Mouse (Mus musculus): ENCODE measurements around the gene Lpar5. TPM values are rescaled to one million over a fixed set of nuclear protein-coding genes. Genes with fewer than 3 reads are reported as not detected.

Gene Lpar5
- polyA plus RNA-seq, 1 experiment: 0.62 TPM

DNA sequence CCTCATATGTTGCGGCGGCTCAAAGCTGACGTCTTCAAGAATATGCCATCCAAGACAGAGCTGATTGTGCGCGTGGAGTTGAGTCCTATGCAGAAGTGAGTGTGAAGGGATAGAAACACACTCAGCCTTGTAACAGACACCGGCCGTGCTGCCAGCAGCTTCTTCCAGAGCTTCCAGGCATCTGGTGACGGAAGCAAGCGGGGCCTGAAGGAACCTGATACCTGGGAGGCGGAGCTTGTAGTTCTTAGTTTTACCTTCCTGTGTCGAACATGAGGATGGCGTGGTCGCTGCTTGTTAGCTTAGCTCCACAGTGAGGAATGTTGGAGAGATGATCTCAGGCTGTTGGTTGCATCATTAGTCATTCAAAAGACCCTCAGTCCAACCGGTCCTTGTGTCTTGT, 41.7 kb downstream of the Lpar5 start:
- Histone ChIP-seq H3K9me3 (no peaks in the 10 kb centered on the region), H3K4me1 (peaks cover 5% of the 10 kb centered on the region; the same call in 1 of the 2 replicates), H3K36me3 (replicated peaks; ENCODE audit: low read length) (peaks cover 98% of the 10 kb centered on the region), H3K4me3 (replicated peaks) (no peak overlapping the region), H3K27me3 (replicated peaks) (no peaks in the 10 kb centered on the region)
- no peak for TF ChIP-seq FLI1 (IDR thresholded peaks at IDR 0.05; ENCODE audit: low read length)
- TF ChIP-seq GATA1 (IDR thresholded peaks at IDR 0.05; ENCODE audit: borderline replicate concordance, low read length): no peak

DNA sequence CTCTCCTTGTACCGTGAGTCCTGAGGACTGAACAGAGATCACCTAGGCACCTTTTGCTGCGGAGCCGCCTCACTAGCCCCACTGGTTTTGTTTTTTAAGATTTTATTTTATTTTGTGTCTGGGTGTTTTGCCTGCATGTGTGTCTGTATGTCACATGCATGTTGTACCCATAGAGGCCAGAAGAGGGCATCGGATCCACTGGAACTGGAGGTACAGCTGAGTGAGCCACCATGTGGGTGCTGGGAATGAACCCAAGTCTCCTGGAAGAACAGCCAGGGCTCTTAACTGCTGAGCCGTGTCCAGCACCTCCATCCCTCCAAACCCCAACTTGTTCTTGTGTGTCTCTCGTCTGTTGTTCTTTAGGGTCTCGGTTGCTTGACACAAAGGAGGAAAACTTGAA, 43.2 kb downstream of the Lpar5 start:
- TF ChIP-seq GATA1 (IDR thresholded peaks at IDR 0.05; ENCODE audit: borderline replicate concordance, low read length) (no peak), FLI1 (IDR thresholded peaks at IDR 0.05; ENCODE audit: low read length) (no peak)
- Histone ChIP-seq H3K9me3 (no peaks in the 10 kb centered on the region), H3K4me1 (peaks cover 5% of the 10 kb centered on the region; the same call in 1 of the 2 replicates), H3K4me3 (replicated peaks) (no peak overlapping the region), H3K27me3 (replicated peaks) (no peaks in the 10 kb centered on the region), H3K36me3 (replicated peaks; ENCODE audit: low read length) (peaks cover 97% of the 10 kb centered on the region)

DNA sequence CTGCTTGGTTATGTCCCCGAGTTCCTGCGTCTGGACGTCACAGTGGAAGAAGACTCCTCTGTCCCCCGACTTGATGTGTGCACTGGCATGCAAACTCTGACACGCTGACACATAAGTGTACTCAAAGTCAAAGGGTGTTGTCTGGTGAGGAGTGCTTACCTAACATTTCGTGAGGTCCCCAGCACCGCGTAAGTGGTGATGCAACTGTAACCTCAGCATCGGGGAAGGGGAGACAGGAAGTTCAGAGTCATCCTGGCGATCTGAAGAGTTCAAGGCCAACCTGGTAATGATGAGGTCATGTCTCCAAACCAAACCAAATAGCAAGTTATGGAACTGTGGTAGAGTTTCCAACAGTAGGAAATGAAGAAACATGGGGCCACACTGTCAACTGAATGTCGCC, 44.8 kb downstream of the Lpar5 start:
- peaks cover 97% of the 10 kb centered on the region for H3K36me3 ChIP-seq (replicated peaks; ENCODE audit: low read length)
- no peaks in the 10 kb centered on the region for H3K27me3 ChIP-seq (replicated peaks)
- no peak for TF ChIP-seq FLI1 (IDR thresholded peaks at IDR 0.05; ENCODE audit: low read length)
- TF ChIP-seq GATA1 (IDR thresholded peaks at IDR 0.05; ENCODE audit: borderline replicate concordance, low read length): no peak
- H3K9me3 ChIP-seq: no peaks in the 10 kb centered on the region
- 0 out of 2 replicates have a peak, but pooled peaks cover 5% of the 10 kb centered on the region for H3K4me1 ChIP-seq
- no peak overlapping the region for H3K4me3 ChIP-seq (replicated peaks)

DNA sequence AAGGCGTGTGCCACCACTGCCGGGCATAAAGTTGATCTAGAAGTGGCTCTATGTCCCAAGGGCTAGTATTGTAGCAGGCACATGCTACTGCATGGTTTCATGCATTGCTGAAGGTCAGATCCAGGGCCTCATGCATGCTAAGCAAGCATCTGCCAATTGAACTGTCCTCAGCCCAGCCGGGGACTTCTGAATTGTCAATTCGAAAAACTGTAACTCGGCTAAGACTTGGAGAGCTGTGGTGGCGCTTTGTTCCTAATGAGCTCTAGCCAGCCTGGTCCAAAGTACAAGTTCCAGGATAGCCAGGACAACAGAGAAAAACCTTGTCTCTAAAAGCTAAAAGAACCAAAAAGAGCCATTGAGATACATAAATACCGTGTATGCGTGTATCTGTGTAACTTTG, 51.7 kb downstream of the Lpar5 start:
- Histone ChIP-seq H3K4me3 (replicated peaks) (no peak overlapping the region), H3K9me3 (no peaks in the 10 kb centered on the region), H3K27me3 (replicated peaks) (no peaks in the 10 kb centered on the region), H3K4me1 (no peaks in the 10 kb centered on the region), H3K36me3 (replicated peaks; ENCODE audit: low read length) (peaks cover 97% of the 10 kb centered on the region)
- TF ChIP-seq FLI1 (IDR thresholded peaks at IDR 0.05; ENCODE audit: low read length) (no peak), GATA1 (IDR thresholded peaks at IDR 0.05; ENCODE audit: borderline replicate concordance, low read length) (no peak)

DNA sequence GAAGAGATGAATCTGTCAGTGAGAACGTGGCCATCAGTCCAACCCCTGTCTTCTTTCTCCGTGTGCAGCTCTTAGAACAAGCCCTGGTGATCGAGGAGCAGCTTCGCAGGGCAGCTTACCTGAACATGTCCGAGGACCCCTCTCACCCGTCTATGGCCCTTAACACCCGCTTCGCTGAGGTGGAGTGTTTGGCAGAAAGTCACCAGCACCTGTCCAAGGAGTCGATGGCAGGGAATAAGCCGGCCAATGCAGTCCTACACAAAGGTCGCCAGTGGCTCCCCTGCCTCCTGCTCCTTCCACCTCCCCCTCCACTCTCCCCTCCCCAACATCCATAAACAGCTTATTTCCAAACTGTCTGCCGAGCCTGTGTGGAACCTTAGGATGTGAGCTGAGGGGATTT, 61.0 kb downstream of the Lpar5 start:
- H3K36me3 ChIP-seq (replicated peaks; ENCODE audit: low read length): peaks cover 74% of the 10 kb centered on the region
- H3K27me3 ChIP-seq (replicated peaks): no peaks in the 10 kb centered on the region
- peaks cover 27% of the 10 kb centered on the region for H3K4me1 ChIP-seq
- TF ChIP-seq GATA1 (IDR thresholded peaks at IDR 0.05; ENCODE audit: borderline replicate concordance, low read length) (no peak), FLI1 (IDR thresholded peaks at IDR 0.05; ENCODE audit: low read length) (no peak)
- no peaks in the 10 kb centered on the region for H3K9me3 ChIP-seq
- H3K4me3 ChIP-seq (replicated peaks): no peak overlapping the region

DNA sequence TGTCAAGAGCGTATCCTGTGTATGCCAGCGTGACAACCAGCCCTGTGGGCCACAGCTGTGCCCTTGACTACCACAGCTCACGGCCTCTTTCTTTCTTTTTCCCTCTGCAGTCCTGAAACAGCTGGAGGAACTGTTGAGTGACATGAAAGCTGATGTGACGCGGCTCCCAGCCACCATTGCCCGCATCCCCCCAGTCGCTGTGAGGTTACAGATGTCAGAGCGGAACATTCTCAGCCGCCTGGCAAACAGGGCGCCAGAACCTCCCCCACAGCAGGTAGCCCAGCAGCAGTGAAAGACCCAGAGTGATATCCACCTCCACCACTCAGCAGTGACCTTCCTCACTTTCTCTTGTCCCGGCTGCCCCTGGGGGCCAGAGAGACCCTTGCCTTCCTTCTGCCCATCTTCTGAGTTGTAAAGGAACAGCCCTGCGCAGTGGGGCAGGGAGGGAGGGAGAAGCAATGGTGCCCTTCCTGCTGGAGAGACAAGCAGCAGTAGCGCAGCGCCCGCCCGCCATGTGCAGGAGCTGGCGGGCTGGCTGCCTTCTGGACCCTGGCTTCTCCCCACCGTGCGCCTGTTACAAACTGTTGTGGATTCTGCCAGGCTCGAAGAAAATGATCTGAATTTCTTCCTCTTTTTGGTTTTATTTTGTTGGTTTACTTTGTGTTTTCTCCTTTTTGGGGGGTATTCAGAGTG, 62.1 kb downstream of the Lpar5 start:
- peak overlapping the region; percentile 46 for H3K4me3 ChIP-seq (replicated peaks)
- no peaks in the 10 kb centered on the region for H3K27me3 ChIP-seq (replicated peaks)
- TF ChIP-seq GATA1 (IDR thresholded peaks at IDR 0.05; ENCODE audit: borderline replicate concordance, low read length) (no peak), FLI1 (IDR thresholded peaks at IDR 0.05; ENCODE audit: low read length) (no peak)
- no peaks in the 10 kb centered on the region for H3K9me3 ChIP-seq
- H3K4me1 ChIP-seq: peaks cover 38% of the 10 kb centered on the region
- H3K36me3 ChIP-seq (replicated peaks; ENCODE audit: low read length): peaks cover 74% of the 10 kb centered on the region

DNA sequence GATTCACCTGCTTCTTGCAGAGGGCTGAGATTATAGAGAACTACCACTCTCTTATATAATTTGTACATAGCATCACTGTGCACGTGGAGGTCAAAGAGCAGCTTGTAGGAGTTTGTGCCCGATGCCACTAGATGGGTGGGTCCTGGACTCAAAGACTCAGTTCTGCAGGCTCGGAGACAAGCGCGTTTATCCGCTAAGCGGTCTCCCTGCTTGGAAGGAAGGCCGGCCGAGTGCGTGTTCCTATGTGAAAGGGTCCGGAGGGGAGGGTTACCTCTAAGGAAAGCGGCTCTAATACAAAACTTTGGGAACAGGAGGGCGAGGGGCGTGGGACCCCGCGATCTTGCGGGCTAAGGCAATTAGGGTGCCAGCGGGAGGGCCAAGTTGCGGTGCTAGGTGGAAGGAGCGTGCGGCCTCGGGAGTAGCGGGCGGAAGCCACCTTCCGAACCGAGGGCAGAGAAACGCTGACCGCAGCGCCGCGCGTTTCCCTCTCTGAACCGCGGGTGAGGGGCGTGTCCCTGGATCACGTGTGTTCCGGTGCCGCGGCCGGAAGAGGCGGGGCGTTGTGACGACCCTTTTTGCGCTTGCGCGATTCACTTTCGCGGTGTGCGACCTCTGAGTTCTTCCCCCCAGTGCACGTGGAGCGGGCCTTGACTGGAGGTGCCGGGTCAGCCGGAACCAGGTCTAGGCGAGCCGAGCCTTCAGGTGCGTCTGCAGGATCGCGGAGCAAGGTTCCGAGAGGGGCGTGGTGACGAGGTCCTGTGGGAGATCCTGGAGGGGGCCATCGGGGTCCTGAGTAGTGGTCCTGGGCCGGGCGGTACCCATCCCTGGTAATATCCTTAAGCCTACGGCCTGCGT, 63.8 kb downstream of the Lpar5 start, which contains the start of gene Nop2:
Nop2 (plus strand) TSS at position 608 of the 855 bp plus-strand sequence.
- Histone ChIP-seq H3K27me3 (replicated peaks) (no peaks in the 10 kb centered on the region), H3K4me1 (peaks cover 43% of the 10 kb centered on the region), H3K36me3 (replicated peaks; ENCODE audit: low read length) (peaks cover 72% of the 10 kb centered on the region), H3K4me3 (replicated peaks) (peak within 1 kb of the TSS; percentile 96), H3K9me3 (no peaks in the 10 kb centered on the region)
- peak; percentile 53; the same call in 1 of the 2 replicates for TF ChIP-seq FLI1 (IDR thresholded peaks at IDR 0.05; ENCODE audit: low read length)
- no peak for TF ChIP-seq GATA1 (IDR thresholded peaks at IDR 0.05; ENCODE audit: borderline replicate concordance, low read length)

Other genes starting within 250 kb of the Lpar5 start
- gene Usp5, start 238.4 kb upstream of the Lpar5 start, polyA plus RNA-seq (2012; ENCODE audit: insufficient read depth, low replicate concordance): 35.1 and 61.7 TPM in 2 replicates
- gene Cdca3, start 238.4 kb upstream of the Lpar5 start, polyA plus RNA-seq (2012; ENCODE audit: insufficient read depth, low replicate concordance): 27.2 and 32.4 TPM in 2 replicates
- not detected in 2 replicates for gene Gnb3, start 227.6 kb upstream of the Lpar5 start, polyA plus RNA-seq (2012; ENCODE audit: insufficient read depth, low replicate concordance)
- 5.5 TPM in 1 of 2 replicates, not detected in the other for gene P3h3, start 210.2 kb upstream of the Lpar5 start, polyA plus RNA-seq (2012; ENCODE audit: insufficient read depth, low replicate concordance)
- 0.82 and 7.7 TPM in 2 replicates for gene Gpr162, start 203.9 kb upstream of the Lpar5 start, polyA plus RNA-seq (2012; ENCODE audit: insufficient read depth, low replicate concordance)
- 0.35 TPM in 1 of 2 replicates, not detected in the other for gene Cd4, start 179.7 kb upstream of the Lpar5 start, polyA plus RNA-seq (2012; ENCODE audit: insufficient read depth, low replicate concordance)
- gene Lag3, start 156.2 kb upstream of the Lpar5 start, polyA plus RNA-seq (2012; ENCODE audit: insufficient read depth, low replicate concordance): 0.62 TPM in 1 of 2 replicates, not detected in the other
- gene Ptms, start 147.8 kb upstream of the Lpar5 start, polyA plus RNA-seq (2012; ENCODE audit: insufficient read depth, low replicate concordance): 330 and 450 TPM in 2 replicates
- 183 and 362 TPM in 2 replicates for gene Mlf2, start 136.5 kb upstream of the Lpar5 start, polyA plus RNA-seq (2012; ENCODE audit: insufficient read depth, low replicate concordance)
- 46.8 and 55.7 TPM in 2 replicates for gene Cops7a, start 102.4 kb upstream of the Lpar5 start, polyA plus RNA-seq (2012; ENCODE audit: insufficient read depth, low replicate concordance)
- gene Pianp, start 71.2 kb upstream of the Lpar5 start, polyA plus RNA-seq (2012; ENCODE audit: insufficient read depth, low replicate concordance): 2.5 and 7.7 TPM in 2 replicates
- 21.5 and 67.6 TPM in 2 replicates for gene Zfp384, start 58.8 kb upstream of the Lpar5 start, polyA plus RNA-seq (2012; ENCODE audit: insufficient read depth, low replicate concordance)
- 16.8 and 17.7 TPM in 2 replicates for gene Ing4, start 28.2 kb upstream of the Lpar5 start, polyA plus RNA-seq (2012; ENCODE audit: insufficient read depth, low replicate concordance)
- 8.7 and 11.3 TPM in 2 replicates for gene Acrbp, start 18.2 kb upstream of the Lpar5 start, polyA plus RNA-seq (2012; ENCODE audit: insufficient read depth, low replicate concordance)
- gene Chd4, start 28.1 kb downstream of the Lpar5 start, polyA plus RNA-seq (2012; ENCODE audit: insufficient read depth, low replicate concordance): 41.8 and 90.6 TPM in 2 replicates
- gene Nop2, start 64.0 kb downstream of the Lpar5 start, polyA plus RNA-seq (2012; ENCODE audit: insufficient read depth, low replicate concordance): 18.4 and 24.5 TPM in 2 replicates
- 20.6 and 36.4 TPM in 2 replicates for gene Iffo1, start 77.3 kb downstream of the Lpar5 start, polyA plus RNA-seq (2012; ENCODE audit: insufficient read depth, low replicate concordance)
- gene Gapdh, start 98.5 kb downstream of the Lpar5 start, polyA plus RNA-seq (2012; ENCODE audit: insufficient read depth, low replicate concordance): 5,967 and 19,384 TPM in 2 replicates
- 92.0 and 141 TPM in 2 replicates for gene Ncapd2, start 123.8 kb downstream of the Lpar5 start, polyA plus RNA-seq (2012; ENCODE audit: insufficient read depth, low replicate concordance)
- gene Mrpl51, start 123.9 kb downstream of the Lpar5 start, polyA plus RNA-seq (2012; ENCODE audit: insufficient read depth, low replicate concordance): 68.3 and 124 TPM in 2 replicates
- gene Vamp1, start 147.6 kb downstream of the Lpar5 start, polyA plus RNA-seq (2012; ENCODE audit: insufficient read depth, low replicate concordance): 1.4 and 1.9 TPM in 2 replicates
- 4.5 and 6.0 TPM in 2 replicates for gene Tapbpl, start 163.9 kb downstream of the Lpar5 start, polyA plus RNA-seq (2012; ENCODE audit: insufficient read depth, low replicate concordance)
- 1.3 TPM in 1 of 2 replicates, not detected in the other for gene Cd27, start 169.1 kb downstream of the Lpar5 start, polyA plus RNA-seq (2012; ENCODE audit: insufficient read depth, low replicate concordance)
- not detected in 2 replicates for gene Tuba3a, start 218.1 kb downstream of the Lpar5 start, polyA plus RNA-seq (2012; ENCODE audit: insufficient read depth, low replicate concordance)
- 41.9 and 48.8 TPM in 2 replicates for gene Ltbr, start 246.0 kb downstream of the Lpar5 start, polyA plus RNA-seq (2012; ENCODE audit: insufficient read depth, low replicate concordance)